Comparison of ENCODE assay signal across 24 mouse cellular contexts in the genomic region with DNA sequence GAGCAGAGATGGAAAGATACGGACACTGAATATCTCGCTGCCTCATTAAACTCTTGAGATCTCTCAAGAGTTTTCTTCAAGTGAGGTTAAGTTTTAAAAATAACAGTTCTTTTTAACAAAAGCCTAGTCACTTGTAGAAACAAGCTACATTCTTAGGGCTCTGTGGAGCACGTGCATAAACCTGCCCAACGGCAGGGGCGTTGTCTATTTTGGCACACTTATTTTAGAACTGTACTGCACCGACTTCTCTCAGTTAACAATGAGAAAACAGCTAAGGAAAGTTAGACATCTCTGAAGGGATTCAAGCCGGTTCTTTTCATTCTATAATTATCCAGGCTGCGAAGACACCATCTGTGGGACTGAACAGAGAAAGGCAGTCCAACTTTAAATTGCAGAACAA.
A peak's percentile ranks its signal among the peaks of the same experiment; 100 is the strongest.
DNase-seq lines count a peak whose midpoint lies in the region; ATAC-seq lines count a peak whose summit lies in the region.
"Had no signal": no experiment of that assay in that cellular context is flagged by ENCODE, and none has a peak within 500 bp of the region (broad histone marks: within the 10 kb centered on the region; RNA-seq: fewer than 3 reads in every experiment).

No protein-coding gene starts in this region.

- intact Hi-C loops in left cerebral cortex, postnatal 25 days (cut with DNase I), result no loop called here

- peak; percentile 72 for ATAC-seq in frontal cortex, adult (ENCODE audit: low TSS enrichment)
- ATAC-seq: forebrain, embryonic 16.5 days; intestine, embryonic 16.5 days; Patski had no signal

- no peak for DNase-seq in frontal cortex, postnatal 14 days (ENCODE audit: low spot score in 2 of 2)
- peak; percentile 14 to 23 for DNase-seq in left cerebral cortex, postnatal 25 days (ENCODE audit: low spot score in 2 of 2)
- DNase-seq in left cerebral cortex, adult 18-20 months (ENCODE audit: low spot score in 2 of 2), result no peak
- peak; percentile 26 for DNase-seq in urinary bladder, postnatal 14 days (ENCODE audit: low spot score)
- no peak for DNase-seq in urinary bladder, adult 18-20 months (ENCODE audit: low spot score in 2 of 2)
- DNase-seq in adrenal gland, postnatal 4 days (ENCODE audit: low spot score in 2 of 2), result no peak
- DNase-seq: adrenal gland, postnatal 10 days; cerebellum, adult 18-20 months; cerebellum, postnatal 10 days; gastrocnemius, postnatal 14 days; heart, adult 18-20 months; heart, postnatal 4 days; kidney, adult 8-10 months; kidney, postnatal 4 days; liver; lung, embryonic 14.5 days; lung, postnatal 36 days; right cerebral cortex, postnatal 14 days; thymus, adult 2 months; thymus, postnatal 36 days had no signal

Comparison
In these comparisons a context has a peak if more than half of its experiments do, and no peak if none do; other contexts are left out.
1. DNase-seq: peak in left cerebral cortex, postnatal 25 days (2 of 2) and urinary bladder, postnatal 14 days (single experiment); none in frontal cortex, postnatal 14 days (0 of 2), left cerebral cortex, adult 18-20 months (0 of 2), urinary bladder, adult 18-20 months (0 of 2) and adrenal gland, postnatal 4 days (0 of 2).